ENCODE assay signal across 8 mouse cellular contexts in the genomic region with DNA sequence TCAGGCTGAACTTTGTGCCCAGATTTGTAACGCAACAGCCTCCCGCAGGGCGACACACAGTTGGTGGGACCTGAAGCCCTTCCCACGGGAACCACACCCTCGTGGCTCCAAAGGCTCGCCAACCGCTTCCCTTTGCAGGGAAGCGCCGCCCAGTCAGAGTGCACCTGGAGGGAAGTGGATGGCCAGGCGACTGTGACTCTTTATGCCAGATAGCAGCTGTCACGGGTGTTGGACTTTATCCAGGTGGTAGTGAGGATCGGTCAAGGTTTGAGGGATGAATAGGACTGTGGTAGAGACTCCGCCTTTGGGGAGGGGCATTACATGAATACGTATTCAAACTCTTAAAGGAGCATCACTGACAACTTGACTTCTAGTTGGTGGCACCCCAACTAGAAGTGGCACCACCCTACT. TPM values are rescaled to one million over a fixed set of nuclear protein-coding genes. Genes with fewer than 3 reads are reported as not detected.
DNase-seq lines count a peak whose midpoint lies in the region; ATAC-seq and TF ChIP-seq lines count a peak whose summit lies in the region.

No protein-coding gene starts in this region.

- peak overlapping the region; percentile 86 for H3K4me3 ChIP-seq in E14TG2a.4 (replicated peaks; ENCODE audit: low read length)
- peak overlapping the region; percentile 82 for H3K4me3 ChIP-seq in heart, embryonic 13.5 days
- H3K4me3 ChIP-seq in kidney, postnatal 0 days (replicated peaks; ENCODE audit: low read depth, low read length): peak overlapping the region; percentile 56
- peak overlapping the region; percentile 76 for H3K4me3 ChIP-seq in lung, postnatal 0 days (ENCODE audit: low read depth, low read length)
- H3K4me3 ChIP-seq in stomach, embryonic 14.5 days (ENCODE audit: low read depth, low read length): no peak overlapping the region

- WGBS in heart, embryonic 13.5 days: 15% methylated on average over 14 of the region's 14 CpGs
- WGBS in kidney, postnatal 0 days: 12% methylated on average over 14 of the region's 14 CpGs
- WGBS in lung, postnatal 0 days: 13% methylated on average over 14 of the region's 14 CpGs
- 16% methylated on average over 14 of the region's 14 CpGs for WGBS in stomach, embryonic 14.5 days

- peaks cover 3% of the 10 kb centered on the region; the same call in 1 of the 2 replicates for H3K27me3 ChIP-seq in E14TG2a.4 (ENCODE audit: insufficient read depth, low read length)
- peaks cover 23% of the 10 kb centered on the region for H3K27me3 ChIP-seq in heart, embryonic 13.5 days (replicated peaks)
- H3K27me3 ChIP-seq in kidney, postnatal 0 days (ENCODE audit: insufficient read depth, low read length): no peaks in the 10 kb centered on the region
- H3K27me3 ChIP-seq in lung, postnatal 0 days (replicated peaks; ENCODE audit: insufficient read depth, low read length): no peaks in the 10 kb centered on the region
- H3K27me3 ChIP-seq in stomach, embryonic 14.5 days (ENCODE audit: control insufficient read depth, insufficient read depth, low read length): no peaks in the 10 kb centered on the region

- H3K9me3 ChIP-seq in E14TG2a.4 (ENCODE audit: low read length): no peaks in the 10 kb centered on the region
- H3K9me3 ChIP-seq in heart, embryonic 13.5 days: no peaks in the 10 kb centered on the region
- no peaks in the 10 kb centered on the region for H3K9me3 ChIP-seq in kidney, postnatal 0 days (replicated peaks; ENCODE audit: low read length)
- H3K9me3 ChIP-seq in lung, postnatal 0 days (ENCODE audit: low read length): no peaks in the 10 kb centered on the region
- no peaks in the 10 kb centered on the region for H3K9me3 ChIP-seq in stomach, embryonic 14.5 days (ENCODE audit: control insufficient read depth, low read depth, low read length)

- no peak for TF ChIP-seq EP300 in lung, postnatal 0 days (IDR thresholded peaks at IDR 0.05)

- H3K9ac ChIP-seq in heart, embryonic 13.5 days: peak overlapping the region; percentile 15
- H3K9ac ChIP-seq in kidney, postnatal 0 days (ENCODE audit: low read depth, low read length): peak overlapping the region; percentile 44; the same call in 1 of the 2 replicates
- H3K9ac ChIP-seq in lung, postnatal 0 days (replicated peaks; ENCODE audit: low read depth): no peak overlapping the region
- H3K9ac ChIP-seq in stomach, embryonic 14.5 days (replicated peaks; ENCODE audit: low read depth, low read length): no peak overlapping the region

- H3K36me3 ChIP-seq in E14TG2a.4 (ENCODE audit: insufficient read depth, low read length): peaks cover 29% of the 10 kb centered on the region
- H3K36me3 ChIP-seq in heart, embryonic 13.5 days: peaks cover 34% of the 10 kb centered on the region
- peaks cover 18% of the 10 kb centered on the region for H3K36me3 ChIP-seq in kidney, postnatal 0 days (ENCODE audit: insufficient read depth, low read length)
- H3K36me3 ChIP-seq in lung, postnatal 0 days (ENCODE audit: insufficient read depth, low read length): peaks cover 17% of the 10 kb centered on the region
- peaks cover 21% of the 10 kb centered on the region for H3K36me3 ChIP-seq in stomach, embryonic 14.5 days (ENCODE audit: control insufficient read depth, insufficient read depth, low read length)

- no peak for ATAC-seq in heart, embryonic 13.5 days (ENCODE audit: extremely low read depth, insufficient number of reproducible peaks, low FRiP score, low TSS enrichment)
- ATAC-seq in kidney, postnatal 0 days (replicated peaks; ENCODE audit: low FRiP score, low read depth): peak; percentile 62
- ATAC-seq in lung, postnatal 0 days: peak; percentile 16; the same call in 1 of the 2 replicates
- ATAC-seq in stomach, embryonic 14.5 days (ENCODE audit: insufficient number of reproducible peaks, insufficient read depth, low FRiP score, low read depth): no peak; the same call in 1 of the 2 replicates

- peak overlapping the region; percentile 92 for H3K4me2 ChIP-seq in heart, embryonic 13.5 days
- peak overlapping the region; percentile 92 for H3K4me2 ChIP-seq in kidney, postnatal 0 days (ENCODE audit: low read length)
- peak overlapping the region; percentile 84 for H3K4me2 ChIP-seq in lung, postnatal 0 days (replicated peaks; ENCODE audit: low read depth, low read length)
- H3K4me2 ChIP-seq in stomach, embryonic 14.5 days (replicated peaks; ENCODE audit: low read depth, low read length): peak overlapping the region; percentile 82; the same call in 1 of the 2 replicates

- H3K4me1 ChIP-seq in E14TG2a.4 (replicated peaks; ENCODE audit: low read depth, low read length): peaks cover 91% of the 10 kb centered on the region
- peaks cover 34% of the 10 kb centered on the region for H3K4me1 ChIP-seq in heart, embryonic 13.5 days
- H3K4me1 ChIP-seq in kidney, postnatal 0 days (replicated peaks; ENCODE audit: insufficient read depth, low read length): peaks cover 20% of the 10 kb centered on the region
- H3K4me1 ChIP-seq in lung, postnatal 0 days (ENCODE audit: insufficient read depth, low read depth, low read length): peaks cover 6% of the 10 kb centered on the region; the same call in 1 of the 2 replicates
- H3K4me1 ChIP-seq in stomach, embryonic 14.5 days (ENCODE audit: control insufficient read depth, insufficient read depth, low read length): peaks cover 5% of the 10 kb centered on the region; the same call in 1 of the 2 replicates

- TF ChIP-seq CTCF in E14TG2a.4 (conservative IDR thresholded peaks at IDR 0.05; ENCODE audit: low read length): no peak
- TF ChIP-seq CTCF in kidney, postnatal 0 days (IDR thresholded peaks at IDR 0.05; ENCODE audit: low read depth): no peak
- no peak for TF ChIP-seq CTCF in lung, postnatal 0 days (IDR thresholded peaks at IDR 0.05)

- DNase-seq in 3134 (ENCODE audit: extremely low read depth, insufficient read length, low spot score): peak; percentile 50
- DNase-seq in cerebellum, postnatal 10 days: peak; percentile 80 to 87
- DNase-seq in kidney, postnatal 0 days (ENCODE audit: low spot score): peak; percentile 44
- peak; percentile 70 for DNase-seq in lung, postnatal 0 days (ENCODE audit: low spot score)
- no peak for DNase-seq in layer of hippocampus, adult 18-20 months (ENCODE audit: low spot score in 2 of 2)

- no peak overlapping the region for H3K27ac ChIP-seq in heart, embryonic 13.5 days (replicated peaks)
- peak overlapping the region; percentile 97; the same call in 1 of the 2 replicates for H3K27ac ChIP-seq in kidney, postnatal 0 days
- H3K27ac ChIP-seq in lung, postnatal 0 days (ENCODE audit: low read length): peak overlapping the region; percentile 99; the same call in 1 of the 2 replicates
- H3K27ac ChIP-seq in stomach, embryonic 14.5 days (ENCODE audit: low read length): 0 out of 2 replicates have a peak overlapping the region, but pooled peaks have one; percentile 1

RNA-seq across cellular contexts. Expression of a gene that starts 0.6 kb away (rescaled TPM):
- 1.8 and 2.0 TPM in 2 replicates for polyA plus RNA-seq in heart, embryonic 13.5 days (2015; fragmentation: Nextera tagmentation; extraction: Ambion mirVana)
- polyA plus RNA-seq in kidney, postnatal 0 days (2015; fragmentation: Nextera tagmentation; extraction: Ambion mirVana): 4.1 and 4.4 TPM in 2 replicates
- 7.6 and 7.7 TPM in 2 replicates for polyA plus RNA-seq in lung, postnatal 0 days (2015; fragmentation: Nextera tagmentation; extraction: Ambion mirVana)
- 1.9 and 3.9 TPM in 2 replicates for polyA plus RNA-seq in stomach, embryonic 14.5 days (2014; fragmentation: Nextera tagmentation; extraction: Ambion mirVana)
- total RNA-seq in layer of hippocampus, adult 18-20 months (2021): 1 to 10 TPM; 5.1 to 5.9 TPM

RNA-seq across cellular contexts. Expression of a gene that starts 13.8 kb away (rescaled TPM):
- 26.5 and 26.7 TPM in 2 replicates for polyA plus RNA-seq in heart, embryonic 13.5 days (2015; fragmentation: Nextera tagmentation; extraction: Ambion mirVana)
- 48.1 and 52.4 TPM in 2 replicates for polyA plus RNA-seq in kidney, postnatal 0 days (2015; fragmentation: Nextera tagmentation; extraction: Ambion mirVana)
- polyA plus RNA-seq in lung, postnatal 0 days (2015; fragmentation: Nextera tagmentation; extraction: Ambion mirVana): 46.7 and 51.1 TPM in 2 replicates
- 71.6 and 76.7 TPM in 2 replicates for polyA plus RNA-seq in stomach, embryonic 14.5 days (2014; fragmentation: Nextera tagmentation; extraction: Ambion mirVana)
- 1 to 10 TPM; 1.3 to 1.9 TPM for total RNA-seq in layer of hippocampus, adult 18-20 months (2021)

RNA-seq across cellular contexts. Expression of a gene that starts 14.0 kb away (rescaled TPM):
- 44.4 and 45.9 TPM in 2 replicates for polyA plus RNA-seq in heart, embryonic 13.5 days (2015; fragmentation: Nextera tagmentation; extraction: Ambion mirVana)
- 30.4 and 30.8 TPM in 2 replicates for polyA plus RNA-seq in kidney, postnatal 0 days (2015; fragmentation: Nextera tagmentation; extraction: Ambion mirVana)
- polyA plus RNA-seq in lung, postnatal 0 days (2015; fragmentation: Nextera tagmentation; extraction: Ambion mirVana): 28.0 and 29.6 TPM in 2 replicates
- 58.7 and 62.3 TPM in 2 replicates for polyA plus RNA-seq in stomach, embryonic 14.5 days (2014; fragmentation: Nextera tagmentation; extraction: Ambion mirVana)
- total RNA-seq in layer of hippocampus, adult 18-20 months (2021): 100 to 1,000 TPM; 139 to 159 TPM

RNA-seq across cellular contexts. Expression of a gene that starts 31.6 kb away (rescaled TPM):
- 0.88 and 1.0 TPM in 2 replicates for polyA plus RNA-seq in heart, embryonic 13.5 days (2015; fragmentation: Nextera tagmentation; extraction: Ambion mirVana)
- 1.5 and 1.9 TPM in 2 replicates for polyA plus RNA-seq in kidney, postnatal 0 days (2015; fragmentation: Nextera tagmentation; extraction: Ambion mirVana)
- polyA plus RNA-seq in lung, postnatal 0 days (2015; fragmentation: Nextera tagmentation; extraction: Ambion mirVana): 1.1 and 1.2 TPM in 2 replicates
- 8.2 TPM in 2 replicates for polyA plus RNA-seq in stomach, embryonic 14.5 days (2014; fragmentation: Nextera tagmentation; extraction: Ambion mirVana)
- total RNA-seq in layer of hippocampus, adult 18-20 months (2021): 100 to 1,000 TPM; 572 to 597 TPM

Comparison
In these comparisons a context has a peak if more than half of its experiments do, and no peak if none do; other contexts are left out.
1. DNase-seq: peak in 3134 (single experiment), cerebellum, postnatal 10 days (2 of 2), kidney, postnatal 0 days (single experiment) and lung, postnatal 0 days (single experiment); none in layer of hippocampus, adult 18-20 months (0 of 2).
2. ATAC-seq: peak in kidney, postnatal 0 days (single experiment) and lung, postnatal 0 days (single experiment); none in heart, embryonic 13.5 days (single experiment) and stomach, embryonic 14.5 days (single experiment).
3. H3K9ac ChIP-seq: peak in heart, embryonic 13.5 days (single experiment) and kidney, postnatal 0 days (single experiment); none in lung, postnatal 0 days (single experiment) and stomach, embryonic 14.5 days (single experiment).
4. Peak in every context shown above with its lines, with median percentiles within 50 percentile points of each other: H3K4me2 ChIP-seq.